Mouse (Mus musculus) CH12.LX (cell line): Measurements from ENCODE around the gene Pmpca.

Source experiments
- CTCF ChIP-seq, 2 experiments: IDR thresholded peaks in 1 of 2; conservative IDR thresholded peaks in 1 of 2; 2 replicates each; pipeline ENCODE4 v1.5.1; 2011 to 2012; ENCODE audit warnings: low read depth in 2 of 2, low read length in 2 of 2, improper control_type of control experiment in 1 of 2, inconsistent platforms in 1 of 2, mild to moderate bottlenecking in 1 of 2, moderate library complexity in 1 of 2
- E2F4 ChIP-seq: IDR thresholded peaks from 2 replicates; pipeline ENCODE4 v1.6.1; 2011; ENCODE audit warnings: low read depth, low read length, improper control_type of control experiment; ENCODE audit not compliant: insufficient replicate concordance
- TBP ChIP-seq: conservative IDR thresholded peaks from 2 replicates; pipeline ENCODE4 v1.6.1; 2011; ENCODE audit warnings: low read depth, low read length, improper control_type of control experiment
- UBTF ChIP-seq: IDR thresholded peaks from 2 replicates; pipeline ENCODE4 v1.6.1; 2012; ENCODE audit warnings: low read depth, mild to moderate bottlenecking, inconsistent platforms, low read length, improper control_type of control experiment, moderate library complexity

- TF ChIP-seq UBTF (no peak), TBP (no peak), CTCF (conservative IDR thresholded peaks at IDR 0.05 in 1 of 2, IDR thresholded peaks at IDR 0.05 in 1 of 2; ENCODE audit: low read depth in 2 of 2, low read length in 2 of 2) (no peak), E2F4 (no peak)
These were observed 13.1 kb downstream of the Pmpca start for GRCm38 (mm10) chr2:26402265-26402664.
